Mouse (Mus musculus) WW6 (cell line): Measurements from ENCODE around the gene Apol11a.
"Not testable (repeated sequence)": the region's sequence is repeated elsewhere in the genome, so short reads cannot be mapped to it uniquely, and the experiment has no call there.

Experiments used
- DNase-seq: peaks from one replicate; pipeline ENCODE4 v3.0.0-alpha.2; 2013; ENCODE audit warnings: low read depth, low spot score

Apol11a gene

DNA sequence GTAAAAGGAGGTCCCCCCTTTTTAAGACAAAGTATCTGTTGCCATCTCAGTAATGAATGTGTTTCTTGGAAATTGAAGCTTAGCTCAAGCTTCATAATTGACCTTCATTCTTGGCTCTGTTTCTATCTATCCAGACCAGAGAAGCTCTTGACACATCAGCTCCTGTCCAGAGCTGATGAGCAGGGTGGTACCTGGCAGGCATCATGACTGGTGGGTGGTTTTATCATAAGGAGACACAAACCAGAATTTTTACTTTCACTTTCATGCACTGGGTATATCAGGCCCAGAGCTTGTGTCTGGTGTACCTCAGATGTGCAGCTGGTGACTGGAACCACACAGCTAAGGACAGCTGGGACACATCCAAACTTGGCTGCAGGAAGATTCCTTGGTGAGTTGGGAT lies at the start of gene Apol11a:
TSS of gene Apol11a (plus strand) at position 306 of the 400 bp plus-strand sequence.
- DNase-seq: not testable (repeated sequence)

DNA sequence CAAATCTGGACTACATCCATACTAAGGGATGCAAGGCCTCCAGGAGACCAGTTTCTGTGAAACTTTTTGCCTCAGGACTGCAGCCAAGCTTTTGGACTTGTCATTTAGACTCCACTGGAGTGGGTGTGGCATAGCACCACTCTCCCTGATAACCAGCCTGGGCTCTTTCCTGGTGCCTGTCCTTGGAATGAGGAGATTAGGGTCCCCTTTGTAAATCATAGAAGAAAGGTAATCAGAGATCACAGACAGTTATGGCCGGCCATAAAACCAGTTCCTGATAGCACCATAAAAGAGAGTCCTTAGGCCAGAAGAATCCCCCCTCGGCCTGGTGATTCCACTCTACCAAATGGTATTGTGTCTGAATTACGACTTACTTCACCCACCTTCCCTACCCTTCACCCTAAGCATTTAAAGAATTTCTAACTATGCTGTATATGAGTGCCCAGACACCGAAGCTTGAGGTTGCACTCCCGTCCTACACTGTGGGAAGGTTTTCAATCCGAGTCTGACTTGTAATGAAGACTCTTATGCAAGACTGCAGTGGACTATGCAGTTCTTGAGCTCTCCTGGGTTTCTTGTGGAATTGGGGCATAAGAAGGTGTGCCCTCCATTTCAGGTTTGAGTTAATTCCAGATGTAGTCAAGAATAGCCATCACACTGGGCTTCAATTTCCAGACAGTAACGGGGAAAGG lies 33.2 kb upstream of the Apol11a start:
- DNase-seq: not testable (repeated sequence)

DNA sequence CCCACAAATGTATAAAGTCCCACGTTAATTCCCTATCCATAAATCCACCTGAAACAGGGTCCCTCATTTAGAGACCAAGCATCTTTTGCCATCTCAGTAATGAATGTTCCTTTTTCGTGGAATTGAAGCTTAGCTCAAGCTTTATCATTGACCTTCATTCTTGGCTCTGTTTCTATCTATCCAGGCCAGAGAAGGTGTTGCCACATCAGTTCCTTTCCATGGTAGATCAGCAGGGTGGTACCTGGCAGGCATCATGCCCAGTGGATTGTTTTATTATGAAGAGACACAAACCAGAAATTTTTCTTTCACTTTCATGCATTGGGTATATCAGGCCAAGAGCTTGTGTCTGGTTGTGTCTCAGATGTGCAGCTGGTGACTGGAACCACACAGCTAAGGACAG lies 31.4 kb upstream of the Apol11a start, which contains the start of gene Apol10a:
TSS of gene Apol10a (plus strand) at position 355 of the 400 bp plus-strand sequence.
- not testable (repeated sequence) for DNase-seq

DNA sequence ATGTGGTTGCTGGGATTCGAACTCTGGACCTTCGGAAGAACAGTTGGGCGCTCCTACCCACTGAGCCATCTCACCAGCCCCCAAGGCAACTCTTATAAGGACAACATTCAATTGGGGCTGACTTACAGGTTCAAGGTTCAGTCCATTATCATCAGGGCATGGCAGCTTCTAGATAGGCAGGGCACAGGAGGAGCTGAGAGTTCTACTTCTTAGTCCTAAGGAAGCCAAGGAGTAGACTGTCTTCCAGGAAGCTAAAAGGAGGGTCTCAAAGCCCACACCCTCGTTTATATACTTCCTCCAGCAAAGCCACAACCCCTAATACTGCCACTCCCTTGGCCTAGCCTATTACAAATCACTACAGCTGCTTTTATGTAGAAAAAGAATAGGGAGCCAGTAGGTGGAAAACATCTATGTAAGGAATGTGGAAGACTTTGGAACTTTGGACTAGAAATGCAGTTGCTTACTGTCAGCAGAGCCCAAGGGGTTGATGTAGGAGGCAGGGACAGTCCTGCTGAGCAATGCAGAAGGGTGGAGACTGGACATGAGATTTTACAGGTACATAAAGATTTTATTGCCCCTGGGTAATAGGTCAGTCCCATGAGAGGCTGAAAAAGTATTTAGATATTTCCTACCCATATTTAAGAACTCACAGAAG lies 25.8 kb upstream of the Apol11a start:
- DNase-seq: no peak

DNA sequence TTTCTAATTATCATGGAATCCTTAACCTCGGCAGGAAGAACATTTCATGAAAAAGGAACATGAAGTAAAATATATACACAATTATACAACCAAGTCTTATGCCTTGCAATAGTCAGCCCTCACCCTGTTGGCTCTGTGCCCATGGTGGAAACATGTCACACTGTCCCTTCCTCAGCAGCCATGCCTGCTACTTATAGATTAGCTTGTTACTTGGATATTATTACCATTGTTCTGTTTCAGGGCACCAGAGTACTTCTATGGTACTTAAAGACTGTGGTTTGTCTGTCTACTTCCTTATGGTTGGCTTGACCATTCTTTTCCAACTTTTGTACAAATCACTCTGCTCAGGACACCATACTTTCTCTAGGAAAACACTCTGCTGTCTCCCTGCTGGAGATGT lies 14.9 kb upstream of the Apol11a start:
- not testable (repeated sequence) for DNase-seq

DNA sequence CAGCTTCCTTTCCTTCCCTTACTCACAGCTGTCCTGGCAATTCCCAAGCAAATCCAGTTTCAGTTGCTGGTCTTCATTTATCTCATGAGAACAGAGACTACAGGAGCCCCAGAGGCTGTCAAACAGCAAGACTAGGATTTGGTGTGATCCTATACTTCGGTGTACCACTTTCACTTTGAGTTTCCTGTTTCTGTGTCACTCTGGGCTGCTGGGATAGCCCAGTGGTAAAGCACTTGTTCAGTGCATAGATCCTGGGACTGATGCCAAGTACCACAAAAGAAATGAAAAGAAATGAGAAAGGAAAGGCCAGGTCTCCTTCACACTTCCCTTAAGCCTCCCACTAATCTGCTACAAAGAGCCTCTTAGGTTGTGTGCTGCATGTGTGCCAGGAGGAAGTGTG lies 13.4 kb upstream of the Apol11a start:
- not testable (repeated sequence) for DNase-seq

DNA sequence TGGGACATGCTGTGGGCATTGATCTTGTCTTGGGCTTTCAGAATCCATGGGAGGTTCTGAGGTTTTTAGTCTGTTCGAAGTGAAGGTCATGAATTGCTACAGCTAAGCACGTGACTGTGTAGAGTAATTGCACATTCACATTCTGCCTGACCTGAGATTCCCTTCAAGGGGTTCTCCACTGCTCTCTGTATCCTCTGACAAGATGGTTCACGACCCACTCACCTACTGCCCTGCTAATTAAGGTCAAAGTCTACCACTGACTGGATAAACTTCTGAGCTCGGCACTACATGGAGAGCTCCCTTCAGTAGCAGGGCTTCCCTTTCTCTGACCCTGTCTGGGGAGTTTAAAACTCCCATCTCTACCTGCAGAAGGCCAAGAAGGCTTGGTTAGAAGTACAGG lies 12.5 kb downstream of the Apol11a start:
- DNase-seq: not testable (repeated sequence)

DNA sequence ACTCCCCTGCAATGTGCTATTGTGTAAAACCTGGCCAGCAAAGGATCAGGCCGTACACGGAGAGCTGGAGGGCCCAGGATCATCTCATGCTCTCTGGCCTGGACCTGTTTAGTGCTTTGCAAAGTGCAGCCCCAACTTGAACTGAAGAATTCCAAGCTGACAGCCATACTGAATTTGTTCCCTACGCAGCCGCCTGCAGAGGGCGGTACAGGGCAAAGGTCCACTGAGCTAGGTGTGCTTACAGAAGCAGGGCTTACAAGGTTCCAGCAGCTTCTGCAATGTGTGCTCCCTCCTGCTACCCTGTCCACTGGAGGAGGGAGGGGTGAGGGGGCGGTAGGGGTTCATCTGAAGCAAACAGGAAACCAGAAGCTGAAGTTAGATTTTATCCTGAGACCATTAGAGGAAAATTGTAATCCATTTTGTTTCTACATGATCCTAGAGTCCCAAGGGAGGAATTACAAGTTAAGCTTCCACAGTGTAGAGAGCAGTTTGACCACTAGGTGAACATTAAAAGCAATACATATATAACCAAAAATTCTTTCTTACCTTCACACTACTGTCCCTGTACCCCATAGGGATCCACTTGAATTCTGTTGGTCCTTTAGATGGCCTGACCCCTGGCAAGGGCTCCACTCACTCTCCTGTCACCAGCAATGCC lies 15.2 kb downstream of the Apol11a start:
- DNase-seq: peak; percentile 9

DNA sequence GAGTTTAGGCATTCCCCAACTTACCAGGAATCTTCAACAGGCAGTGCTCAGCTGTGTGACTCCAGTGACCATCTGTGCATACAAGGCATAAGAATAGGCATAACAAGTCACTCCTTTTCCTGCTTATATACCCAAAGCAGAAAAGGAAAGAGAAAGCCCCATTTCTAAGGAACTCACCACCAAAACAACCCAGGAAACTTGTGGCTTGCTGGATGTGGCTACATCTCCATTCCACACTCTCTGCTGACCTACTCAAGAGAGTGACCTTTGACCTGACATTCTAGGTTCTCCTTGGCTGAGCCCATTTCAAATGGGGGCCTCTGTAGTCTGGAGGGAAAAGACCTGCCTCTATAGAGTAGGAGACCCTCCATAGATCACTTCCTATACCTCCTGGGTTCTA lies 25.1 kb downstream of the Apol11a start, which contains the start of gene Apol7c:
TSS of gene Apol7c (minus strand) at position 101 of the 400 bp plus-strand sequence.
- DNase-seq: no peak

DNA sequence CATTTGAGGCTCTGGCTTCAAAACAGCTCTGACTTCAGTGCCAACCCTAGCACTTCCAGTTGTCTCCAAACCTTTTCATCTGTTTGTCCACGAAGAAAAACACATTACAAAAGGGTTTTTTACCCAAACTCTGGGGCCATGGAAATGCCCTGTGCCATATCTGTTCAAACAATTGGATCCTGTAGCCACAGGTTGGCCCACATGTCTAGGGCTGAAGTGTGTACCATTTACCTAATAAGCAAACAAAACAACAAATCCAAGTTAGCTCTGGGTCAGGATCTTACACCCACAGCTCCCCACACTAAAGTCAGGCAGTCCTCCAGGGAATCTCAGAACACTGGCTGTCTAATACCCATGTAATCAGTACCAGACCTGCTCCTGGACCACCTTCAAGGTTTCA lies 31.1 kb downstream of the Apol11a start:
- not testable (repeated sequence) for DNase-seq

DNA sequence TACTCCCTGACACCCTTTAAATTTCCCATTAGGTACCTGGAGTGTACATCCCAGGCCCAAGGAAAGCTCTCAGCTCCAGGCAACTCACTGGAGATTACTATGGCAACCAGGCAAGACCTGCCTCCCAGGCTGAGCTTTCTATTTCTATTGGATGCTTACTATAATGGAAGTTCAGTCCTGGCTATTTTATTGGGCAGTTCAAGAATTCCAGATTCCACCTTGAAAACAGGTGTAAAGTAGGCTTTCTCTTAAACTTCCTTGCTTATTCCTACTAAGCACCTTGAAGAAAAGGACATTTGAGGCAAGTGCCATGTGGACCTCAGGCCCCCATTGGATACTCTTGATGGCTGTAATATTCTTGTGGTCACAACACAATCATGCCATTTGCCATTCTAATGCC lies 53.7 kb downstream of the Apol11a start, which contains the start of gene 1700025B11Rik:
TSS of gene 1700025B11Rik (minus strand) at position 101 of the 400 bp plus-strand sequence.
- no peak for DNase-seq

DNA sequence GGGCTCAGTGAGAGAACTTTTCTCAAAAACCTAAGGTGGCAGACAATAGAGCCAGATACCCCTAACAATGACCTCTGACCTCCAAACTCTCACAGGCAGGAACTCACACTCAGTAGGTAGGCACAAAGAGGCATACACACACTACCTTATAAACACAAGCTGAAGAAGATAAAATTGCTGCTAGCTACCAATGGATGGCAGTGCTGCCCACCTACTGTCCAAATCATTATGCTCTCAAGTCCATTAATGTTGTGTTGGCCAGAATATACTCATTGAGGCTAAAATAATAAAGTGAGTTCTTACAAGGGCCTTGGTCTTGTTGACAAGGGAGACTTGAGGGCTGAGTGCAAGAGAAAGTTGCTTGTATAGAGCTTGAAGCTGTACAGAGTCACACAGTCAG lies 55.1 kb downstream of the Apol11a start:
- DNase-seq: no peak
